Mouse (Mus musculus): ENCODE data around the gene Dcaf12l2.

Gene Dcaf12l2

DNA sequence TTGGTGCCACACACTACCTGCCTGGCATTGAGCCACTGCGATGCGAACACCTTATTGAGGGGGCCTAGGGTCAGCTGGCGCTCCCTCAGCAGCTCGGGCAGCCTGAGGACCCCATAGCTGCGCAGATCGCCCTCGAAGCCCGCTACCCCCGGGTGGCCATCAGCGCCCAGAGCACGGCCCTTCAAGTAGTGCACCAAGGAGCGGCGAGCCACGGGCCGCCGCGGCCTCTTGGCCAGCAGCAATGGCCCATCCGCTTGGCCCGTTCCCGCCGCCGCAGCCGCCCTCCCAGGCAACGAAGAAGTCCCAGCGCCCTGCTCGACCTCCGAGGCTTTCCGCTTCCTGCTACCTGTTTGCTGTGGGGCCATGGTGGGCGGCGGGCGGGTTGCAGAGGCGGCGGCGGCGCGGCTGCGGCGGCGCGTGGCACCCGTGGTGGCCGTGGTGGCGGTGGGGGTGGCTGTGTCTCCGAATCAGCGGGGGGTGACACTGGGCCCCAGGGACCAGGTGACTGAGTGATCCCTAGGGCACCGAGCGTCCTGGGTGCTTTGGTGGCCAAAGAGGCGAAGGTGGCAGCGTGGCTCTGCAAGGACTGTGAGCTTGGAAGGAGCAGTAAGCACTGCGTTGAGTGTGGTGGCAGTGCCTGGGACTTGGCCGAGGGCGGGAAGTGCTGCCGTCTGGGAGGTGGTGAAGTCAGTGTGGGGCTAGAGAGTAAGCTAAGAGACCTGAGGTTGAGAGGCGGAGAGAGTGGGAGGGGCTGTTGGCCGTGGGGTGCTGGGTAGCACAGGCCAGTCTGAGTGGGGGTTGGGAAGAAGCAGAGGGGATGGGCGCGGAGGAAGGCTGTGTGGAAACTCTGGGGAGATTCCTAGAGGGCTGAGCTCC lies at the start of gene Dcaf12l2:
TSS of gene Dcaf12l2 (minus strand) at position 697 of the 876 bp plus-strand sequence.
- WGBS: 6% methylated on average over 57 of the region's 57 CpGs

GRCm38 (mm10) chrX:44367280-44367645 lies 879 bp downstream of the Dcaf12l2 start:
- 61% methylated on average over 14 of the region's 14 CpGs for WGBS
